Mouse (Mus musculus): ENCODE data around the gene Cdk18.
"Not testable (repeated sequence)": the region's sequence is repeated elsewhere in the genome, so short reads cannot be mapped to it uniquely, and the experiment has no call there.

The Cdk18 gene

DNA sequence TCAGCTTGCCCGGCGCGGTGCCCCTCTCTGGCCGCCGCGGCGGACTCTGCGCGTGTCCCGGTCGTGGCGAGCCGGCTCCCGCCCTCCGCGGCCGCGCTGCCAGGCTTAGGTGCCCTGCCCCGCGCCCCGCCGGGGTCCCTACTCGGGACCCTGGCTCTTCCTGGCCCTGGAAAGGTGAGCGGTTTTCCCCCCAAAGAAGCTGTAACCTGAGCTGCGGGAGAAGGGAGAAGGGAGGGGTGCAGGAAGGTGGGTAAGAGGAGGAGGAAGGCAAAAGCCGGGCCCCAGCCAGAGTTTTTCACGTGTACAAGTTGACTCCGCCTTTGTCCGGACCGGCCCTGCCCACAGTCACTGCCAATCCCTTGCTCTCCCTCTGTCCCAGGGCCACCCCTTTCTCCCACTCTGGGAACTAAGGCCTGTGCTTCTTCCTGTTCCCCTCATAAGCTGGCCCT lies at the start of gene Cdk18:
Gene Cdk18 (minus strand): TSS at position 269 of the 449 bp plus-strand sequence.
- peak; percentile 66 to 68 for DNase-seq

DNA sequence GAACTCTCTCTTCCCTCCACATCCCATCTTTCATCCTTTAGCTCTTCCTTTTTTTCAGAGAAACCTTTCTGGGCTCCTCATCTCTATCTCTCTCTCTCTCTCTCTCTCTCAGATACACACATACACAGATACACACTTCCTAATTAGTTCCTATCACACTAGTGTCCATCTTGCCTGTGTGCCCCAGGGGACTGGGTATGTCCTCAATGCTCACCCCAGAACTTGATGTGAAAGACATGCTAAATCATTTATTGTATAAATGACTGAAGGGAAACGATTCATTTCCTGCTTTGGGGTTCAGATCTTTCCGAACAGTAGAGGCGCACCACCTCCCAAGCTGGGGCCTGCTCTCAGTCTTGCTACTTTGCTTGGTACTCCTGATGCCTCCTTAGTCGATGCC lies 49.7 kb upstream of the Cdk18 start:
- no peak for DNase-seq

DNA sequence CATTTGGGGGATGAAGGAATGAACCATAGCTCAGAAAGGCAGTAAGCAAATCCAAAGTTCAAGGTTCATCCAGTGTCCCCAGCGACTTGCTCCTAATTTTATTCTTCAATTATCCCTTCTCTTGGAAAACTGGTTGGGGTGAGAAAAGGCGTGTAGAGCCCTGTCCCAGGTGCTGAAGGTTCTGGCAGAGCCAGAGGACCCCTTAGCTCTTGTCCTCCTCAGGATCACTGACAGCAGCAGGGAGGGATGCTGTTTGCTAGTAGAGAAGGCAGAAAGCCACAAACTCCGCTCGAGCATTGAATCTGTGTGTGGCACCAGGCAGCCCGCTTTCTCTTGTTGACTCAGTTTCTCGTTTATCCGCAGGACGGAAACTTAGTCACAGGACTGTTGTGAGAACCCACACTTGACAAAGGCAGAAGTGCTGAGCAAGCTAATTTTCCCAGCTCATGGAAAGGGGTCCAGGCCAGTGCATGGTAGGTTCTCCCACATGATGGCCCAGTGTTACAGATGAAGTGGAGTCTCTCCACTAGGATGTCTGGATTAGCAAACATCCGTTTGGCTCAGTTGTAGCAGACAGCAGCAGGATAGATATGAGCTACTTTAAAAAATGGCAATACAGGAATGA lies 49.1 kb upstream of the Cdk18 start:
- DNase-seq, result peak in 1 of 2 experiments; percentile 5

DNA sequence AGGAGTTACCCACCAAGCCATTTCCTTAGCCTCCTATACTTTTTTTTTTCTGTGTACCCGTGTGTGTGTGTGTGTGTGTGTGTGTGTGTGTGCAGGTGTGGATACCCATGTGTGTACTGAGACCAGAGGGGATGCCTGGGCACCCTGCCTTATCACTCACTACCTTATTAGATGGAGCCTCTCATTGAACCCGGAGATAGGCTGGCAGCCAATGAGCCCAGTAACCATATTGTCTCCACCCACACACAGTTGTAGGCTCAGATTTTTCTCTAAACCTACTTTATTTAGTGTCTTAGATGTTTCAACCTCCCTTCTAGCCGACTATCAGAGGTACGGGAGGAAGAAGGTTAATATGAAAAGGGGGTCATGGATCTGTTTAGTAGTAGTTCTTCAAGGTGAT lies 46.8 kb upstream of the Cdk18 start:
- DNase-seq, result no peak

DNA sequence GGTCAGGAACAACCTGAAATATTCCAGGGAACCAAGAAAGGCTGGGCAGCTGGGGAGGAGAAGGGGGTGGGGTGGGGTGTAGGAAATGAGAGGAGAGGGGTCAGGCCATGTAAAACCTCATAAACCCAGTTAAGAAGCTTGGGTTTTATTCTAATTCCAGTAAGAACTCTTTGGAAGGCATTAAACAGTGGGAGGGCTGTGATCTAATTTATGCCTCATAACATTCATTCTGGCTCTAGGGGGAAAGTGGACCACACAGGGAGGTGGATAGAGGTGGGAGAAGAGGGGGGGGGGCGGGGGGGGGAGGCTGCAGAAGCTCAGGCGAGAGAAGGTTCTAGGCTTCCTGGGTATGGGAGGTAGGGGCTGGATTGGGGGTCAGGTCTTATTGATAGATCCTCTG lies 32.1 kb upstream of the Cdk18 start:
- DNase-seq, result no peak

DNA sequence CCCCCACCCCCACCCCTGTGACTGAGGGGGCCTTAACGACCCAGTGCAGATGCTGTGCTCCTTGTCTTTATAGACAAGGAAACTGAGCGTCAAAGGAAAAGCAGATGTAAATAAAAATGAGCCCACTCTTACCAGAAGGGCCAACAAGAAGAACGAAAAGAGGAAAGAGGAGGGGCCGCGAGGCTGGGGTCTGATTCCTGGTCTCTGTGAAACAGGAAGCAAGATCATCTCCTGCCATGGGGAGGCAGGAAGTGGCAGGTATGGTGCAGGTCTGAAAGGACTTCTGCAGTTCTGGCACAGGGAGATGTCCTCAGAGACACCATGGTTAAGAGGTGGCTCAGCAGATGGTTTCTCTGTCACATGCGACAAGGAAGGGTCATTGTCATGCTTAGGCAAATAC lies 31.2 kb upstream of the Cdk18 start:
- no peak for DNase-seq

DNA sequence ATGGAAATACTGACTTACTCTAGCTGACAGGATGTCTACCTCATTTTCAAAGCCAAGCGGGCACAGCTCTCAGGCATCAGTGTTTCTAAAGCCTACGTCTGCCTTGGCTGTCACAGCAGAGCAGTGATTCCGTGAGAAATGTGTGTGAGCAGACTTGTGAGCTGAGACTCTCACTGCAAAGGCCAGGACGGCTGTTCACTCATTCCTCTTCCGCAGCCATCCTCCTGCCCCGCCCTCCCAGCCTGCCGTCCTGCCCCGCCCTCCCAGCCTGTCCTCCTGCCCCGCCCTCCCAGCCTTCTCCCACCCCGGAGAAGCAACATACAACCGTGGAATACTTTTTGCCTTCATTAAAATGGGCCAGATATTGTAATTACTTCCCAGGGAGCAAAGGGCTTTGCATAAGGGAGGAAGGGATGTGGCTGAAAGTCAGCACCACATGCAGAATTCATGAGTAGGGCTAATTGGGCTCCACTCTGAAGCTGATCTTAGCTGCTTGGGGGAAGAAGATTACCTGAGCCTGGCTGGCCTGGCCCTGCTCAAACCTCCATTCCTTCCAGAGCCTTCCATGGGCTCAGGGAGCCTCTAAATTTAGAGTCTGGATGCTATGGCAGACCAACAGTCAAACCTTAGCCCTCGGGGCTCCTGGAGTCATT lies 28.8 kb upstream of the Cdk18 start:
- peak; percentile 75 to 81 for DNase-seq

DNA sequence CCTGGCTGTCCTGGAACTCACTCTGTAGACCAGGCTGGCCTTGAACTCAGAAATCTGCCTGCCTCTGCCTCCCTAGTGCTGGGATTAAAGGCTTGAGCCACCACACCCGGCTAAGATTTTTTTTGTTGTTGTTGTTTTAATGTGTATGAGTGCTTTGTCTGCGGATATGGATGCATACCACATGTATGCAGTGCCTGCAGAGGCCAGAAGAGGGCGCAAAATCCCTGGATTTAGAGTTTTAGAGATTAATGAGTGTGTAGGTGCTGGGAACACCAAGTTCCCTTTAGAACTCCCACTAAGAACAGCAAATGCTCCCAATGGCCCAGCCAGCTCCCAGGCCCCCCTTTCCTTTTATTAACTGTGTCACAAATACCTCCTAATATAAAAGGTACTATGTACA lies 26.4 kb upstream of the Cdk18 start:
- peak; percentile 48 to 67 for DNase-seq

DNA sequence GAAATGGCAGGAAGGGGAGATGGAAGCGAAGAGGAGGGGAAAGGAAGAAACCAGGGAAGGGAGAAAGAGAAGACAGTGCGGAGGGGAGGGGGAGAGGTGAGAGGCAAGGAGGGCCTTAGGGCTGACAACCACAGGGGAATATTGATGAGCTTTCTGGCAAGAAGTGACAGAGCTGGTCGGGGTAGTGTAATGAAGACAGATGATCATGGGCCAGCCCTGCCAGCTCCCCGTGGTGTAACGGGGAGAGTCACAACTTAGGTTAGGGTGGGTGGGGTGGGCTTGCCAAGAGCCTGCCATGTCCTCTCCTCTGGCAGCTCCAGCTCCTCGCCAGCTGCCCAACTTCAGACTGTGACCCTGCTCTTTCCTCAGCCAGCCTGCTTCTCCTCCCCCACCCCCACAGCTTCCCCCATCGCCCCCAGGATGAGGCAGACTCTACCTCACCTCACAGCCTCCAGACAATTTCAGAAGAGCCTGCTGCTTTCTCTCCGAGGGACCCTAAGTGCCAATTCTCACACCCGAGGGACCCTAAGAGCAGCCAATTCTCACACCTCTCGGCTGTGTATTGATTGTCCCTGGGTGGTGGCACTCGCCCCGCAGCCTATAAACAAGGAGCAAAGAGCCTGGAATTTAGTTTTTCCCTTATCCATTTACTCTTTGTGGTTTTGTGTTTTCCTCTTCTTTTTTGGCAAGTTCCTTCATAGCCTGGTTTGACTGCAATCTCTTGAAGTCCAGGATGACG lies 25.5 kb upstream of the Cdk18 start:
- DNase-seq, result peak; percentile 75 to 88

DNA sequence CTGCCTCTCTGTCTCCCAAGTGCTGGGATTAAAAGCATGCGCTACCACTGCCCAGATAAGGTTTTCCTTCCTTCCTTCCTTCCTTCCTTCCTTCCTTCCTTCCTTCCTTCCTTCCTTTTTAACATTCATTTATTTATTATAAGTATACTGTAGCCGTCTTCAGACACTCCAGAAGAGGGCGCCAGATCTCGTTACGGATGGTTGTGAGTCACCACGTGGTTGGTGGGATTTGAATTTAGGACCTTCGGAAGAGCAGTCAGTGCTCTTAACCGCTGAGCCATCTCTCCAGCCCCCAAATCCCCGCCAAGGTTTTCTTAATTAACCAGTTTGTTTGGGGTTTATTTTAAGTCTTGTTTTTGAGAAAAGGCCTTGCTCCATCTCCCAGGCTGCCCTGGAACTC lies 23.1 kb upstream of the Cdk18 start:
- not testable (repeated sequence) for DNase-seq

DNA sequence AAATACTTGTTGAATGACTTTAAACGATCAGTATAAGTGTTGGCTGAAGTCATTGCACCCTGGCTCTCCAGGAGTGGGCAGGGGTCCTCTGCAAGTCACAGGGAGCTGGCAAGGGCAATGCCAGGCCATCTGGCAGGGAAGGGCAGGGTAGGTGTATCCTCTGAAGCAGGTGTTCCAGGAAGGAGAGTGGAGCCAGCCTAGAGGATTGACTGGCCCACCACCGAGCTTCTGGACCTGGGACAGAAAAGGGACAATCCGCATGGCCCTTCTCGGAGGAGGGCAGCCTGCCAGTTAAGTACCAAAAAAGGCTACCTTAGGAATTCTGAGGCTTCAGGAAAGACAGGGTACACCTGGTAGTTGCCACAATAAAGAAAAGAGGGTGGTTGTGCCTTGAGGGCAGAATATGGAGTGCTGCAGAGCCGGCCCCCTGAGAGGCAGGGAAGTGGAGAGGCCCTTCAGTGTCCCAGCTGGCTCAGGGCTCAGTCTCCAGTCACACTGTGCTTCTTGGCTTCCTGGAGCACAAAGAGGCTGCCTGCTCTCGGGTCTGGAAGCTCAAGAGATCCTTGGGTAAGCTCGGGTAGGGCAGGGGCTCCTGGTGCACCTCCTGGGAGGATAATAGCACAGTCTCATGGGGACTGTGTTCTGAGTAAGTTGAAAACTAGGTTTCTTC lies 21.9 kb upstream of the Cdk18 start:
- DNase-seq, result peak; percentile 88 to 93

DNA sequence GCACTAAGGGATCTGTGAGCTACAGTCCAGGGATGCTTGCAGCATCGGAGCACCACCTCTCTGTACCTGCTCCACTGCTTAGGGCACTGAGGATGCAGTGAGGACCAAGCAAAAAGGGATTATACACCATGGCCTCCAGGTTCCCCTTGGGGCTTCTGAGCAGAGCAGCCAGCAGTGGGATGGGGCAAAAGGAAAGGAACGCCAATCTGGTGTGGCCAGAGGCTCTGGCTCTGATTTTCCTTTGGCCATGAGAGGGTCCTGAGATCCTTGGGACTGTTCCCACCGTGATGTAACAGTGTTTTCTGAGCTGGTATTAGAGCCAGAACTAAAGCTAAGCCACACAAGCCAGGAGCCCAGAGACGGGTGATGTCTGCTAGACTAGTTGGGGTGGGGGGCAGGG lies 20.2 kb upstream of the Cdk18 start:
- peak; percentile 55 to 59 for DNase-seq

DNA sequence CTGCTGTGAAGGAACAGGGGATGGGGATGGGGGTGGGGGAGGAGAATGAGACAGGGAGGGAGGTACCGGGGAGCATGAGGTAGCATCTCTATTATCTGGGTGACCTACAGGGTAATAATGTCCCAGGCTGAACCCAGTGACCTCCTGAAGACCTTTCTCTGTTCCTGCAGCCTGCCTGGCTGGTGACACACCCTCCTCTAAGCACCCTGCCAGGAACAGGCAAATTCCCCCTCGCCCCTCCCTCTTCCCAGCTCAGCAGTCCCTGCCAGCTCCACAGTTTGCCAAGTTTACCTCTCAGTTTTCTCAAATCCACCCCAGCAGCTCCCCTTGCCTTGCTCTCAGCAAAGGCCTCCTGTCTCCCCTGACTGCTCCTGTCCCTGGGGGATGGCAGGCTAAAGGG lies 19.3 kb upstream of the Cdk18 start:
- DNase-seq, result peak; percentile 41 to 58

DNA sequence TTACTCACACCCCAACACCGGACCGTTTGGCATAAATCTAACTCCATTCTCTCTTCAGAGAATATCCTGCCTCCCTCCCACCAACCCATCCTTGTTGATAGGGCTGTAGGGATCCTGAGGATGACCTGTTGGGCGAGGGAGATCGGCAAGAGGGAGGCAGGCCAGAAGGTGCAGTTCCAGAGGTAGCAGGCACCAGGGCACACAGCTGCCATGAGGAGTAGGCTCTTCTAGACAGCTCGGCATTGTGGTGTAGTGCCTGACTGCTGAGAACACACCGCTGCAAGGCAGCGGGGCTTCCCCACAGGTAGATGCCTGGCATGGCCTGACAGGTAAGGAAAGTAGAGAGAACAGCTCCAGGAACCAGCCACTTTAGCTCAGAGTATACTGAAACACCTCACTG lies 18.3 kb upstream of the Cdk18 start:
- DNase-seq, result peak in 1 of 2 experiments; percentile 24

DNA sequence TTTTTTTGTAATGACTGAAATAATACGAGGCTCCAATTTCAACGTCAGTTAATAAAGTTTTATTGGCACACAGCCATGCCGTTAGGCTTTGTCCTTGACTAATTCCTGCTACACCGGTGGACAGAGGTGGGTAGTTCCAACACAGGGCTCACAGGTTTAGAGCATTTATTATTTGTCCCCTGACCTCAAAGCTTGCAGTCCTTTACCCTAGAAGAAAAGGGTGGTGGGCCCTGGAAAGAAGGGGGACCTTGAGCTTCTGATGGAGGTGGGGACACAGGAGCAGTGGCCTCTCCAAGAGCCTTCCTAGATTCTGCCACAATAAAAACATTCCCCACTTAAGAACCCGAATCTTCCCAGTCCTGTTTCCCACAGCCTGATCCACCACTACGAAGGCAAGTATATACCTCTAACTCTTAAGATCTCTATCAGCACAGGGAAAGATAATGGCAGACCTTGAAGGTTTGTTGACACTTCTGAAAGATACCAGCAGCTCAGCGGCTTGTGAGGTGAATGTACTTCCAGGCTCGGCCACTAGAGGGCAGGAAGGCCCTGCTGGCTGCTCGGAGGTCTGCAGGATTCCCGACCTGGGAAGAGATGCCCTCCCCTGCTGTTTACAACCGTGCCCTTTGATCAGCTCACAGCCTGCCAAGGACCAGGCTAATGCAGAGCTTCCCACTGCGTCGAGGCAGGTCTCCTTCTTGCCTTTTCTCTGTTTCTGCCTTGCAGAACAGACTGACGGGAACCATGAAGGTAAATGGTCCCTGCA lies 17.7 kb upstream of the Cdk18 start:
- DNase-seq, result peak; percentile 98 to 99

DNA sequence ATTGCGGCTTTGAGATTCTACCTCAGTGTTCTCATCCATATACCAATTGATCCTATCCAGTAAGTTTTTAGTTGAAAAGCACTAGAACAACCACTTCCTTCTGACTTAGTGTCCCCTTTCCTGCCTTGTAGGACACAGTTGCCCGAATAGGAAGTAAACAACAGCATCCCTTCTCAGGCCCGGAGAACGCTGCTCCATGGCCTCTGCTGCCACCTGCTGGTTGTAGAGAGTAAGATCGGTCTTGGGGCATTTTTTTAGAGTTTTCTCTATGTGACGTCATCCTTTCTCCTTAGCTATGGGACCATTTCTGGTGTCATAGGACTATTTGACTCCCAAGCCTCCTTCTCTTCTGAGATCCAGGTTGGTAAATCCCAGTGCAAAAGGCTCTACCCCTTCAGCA lies 16.3 kb upstream of the Cdk18 start:
- peak; percentile 89 to 92 for DNase-seq

DNA sequence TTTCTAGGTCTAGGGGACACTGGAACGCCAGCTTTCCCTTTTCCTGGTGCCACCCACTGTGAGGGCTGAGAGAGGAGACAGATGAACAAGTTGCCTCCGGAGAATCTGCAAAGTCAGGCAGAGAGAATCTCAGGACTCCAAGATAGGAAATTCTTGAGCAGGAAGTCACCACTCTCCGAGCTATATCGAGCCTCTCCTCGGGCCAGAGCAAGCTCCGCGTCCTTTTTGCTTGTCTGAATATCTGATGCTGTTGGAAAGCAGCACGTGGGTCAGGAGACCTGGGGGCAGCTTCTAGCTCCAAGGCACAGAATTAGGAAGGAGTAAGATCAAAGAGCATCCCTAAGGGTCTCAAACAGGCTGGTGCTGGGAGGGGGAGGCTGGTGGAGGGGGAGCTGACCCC lies 14.2 kb upstream of the Cdk18 start:
- no peak for DNase-seq

DNA sequence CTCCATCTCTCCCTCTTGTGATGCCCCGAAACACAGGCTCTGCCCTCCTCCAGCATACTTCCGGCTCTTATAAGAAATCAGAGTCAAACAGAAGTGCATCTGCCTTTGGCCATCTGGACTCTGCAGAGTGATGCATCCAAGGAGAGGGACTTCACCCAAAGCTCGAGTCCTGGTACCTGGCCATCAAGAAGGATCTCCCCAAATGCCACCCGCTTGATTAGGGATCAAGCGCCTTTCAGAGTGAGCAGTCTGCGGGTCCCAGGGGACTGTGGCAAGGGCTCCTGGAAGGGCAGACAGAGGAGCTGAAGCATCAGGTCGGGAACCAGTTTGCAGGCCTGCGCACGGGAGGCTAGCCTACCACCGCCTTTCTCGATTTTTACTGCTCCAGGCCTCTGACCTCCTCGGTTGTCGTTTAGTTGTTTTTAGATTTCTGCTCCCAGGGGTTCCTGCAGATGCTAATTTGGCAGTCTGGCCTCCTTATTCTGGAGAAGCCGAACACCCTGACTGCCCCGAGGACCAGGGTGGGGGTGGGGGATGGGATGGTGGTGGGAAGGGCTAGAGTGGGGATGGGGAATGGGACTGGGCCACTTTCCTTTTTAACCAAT lies 13.7 kb upstream of the Cdk18 start:
- peak; percentile 63 to 69 for DNase-seq

DNA sequence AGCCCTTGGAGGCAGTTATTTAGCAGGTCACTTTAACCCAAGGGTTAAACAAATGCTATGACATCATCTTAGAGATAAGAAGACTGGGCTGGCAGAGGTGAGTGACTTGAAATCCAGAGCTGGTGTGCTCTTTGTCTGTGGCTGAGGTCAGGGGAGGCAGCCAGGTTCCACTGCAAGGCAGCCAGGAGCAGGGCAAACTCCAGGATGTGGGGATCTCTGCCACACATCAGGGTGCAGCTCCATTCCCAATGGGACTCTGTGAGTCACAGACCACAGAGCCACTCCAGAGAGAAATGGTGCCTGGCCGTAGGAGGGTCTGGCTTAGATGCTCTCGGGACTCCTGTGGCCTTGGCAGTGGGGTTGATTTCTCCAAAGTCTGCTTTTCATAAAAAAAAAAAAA lies 12.4 kb upstream of the Cdk18 start:
- no peak for DNase-seq

DNA sequence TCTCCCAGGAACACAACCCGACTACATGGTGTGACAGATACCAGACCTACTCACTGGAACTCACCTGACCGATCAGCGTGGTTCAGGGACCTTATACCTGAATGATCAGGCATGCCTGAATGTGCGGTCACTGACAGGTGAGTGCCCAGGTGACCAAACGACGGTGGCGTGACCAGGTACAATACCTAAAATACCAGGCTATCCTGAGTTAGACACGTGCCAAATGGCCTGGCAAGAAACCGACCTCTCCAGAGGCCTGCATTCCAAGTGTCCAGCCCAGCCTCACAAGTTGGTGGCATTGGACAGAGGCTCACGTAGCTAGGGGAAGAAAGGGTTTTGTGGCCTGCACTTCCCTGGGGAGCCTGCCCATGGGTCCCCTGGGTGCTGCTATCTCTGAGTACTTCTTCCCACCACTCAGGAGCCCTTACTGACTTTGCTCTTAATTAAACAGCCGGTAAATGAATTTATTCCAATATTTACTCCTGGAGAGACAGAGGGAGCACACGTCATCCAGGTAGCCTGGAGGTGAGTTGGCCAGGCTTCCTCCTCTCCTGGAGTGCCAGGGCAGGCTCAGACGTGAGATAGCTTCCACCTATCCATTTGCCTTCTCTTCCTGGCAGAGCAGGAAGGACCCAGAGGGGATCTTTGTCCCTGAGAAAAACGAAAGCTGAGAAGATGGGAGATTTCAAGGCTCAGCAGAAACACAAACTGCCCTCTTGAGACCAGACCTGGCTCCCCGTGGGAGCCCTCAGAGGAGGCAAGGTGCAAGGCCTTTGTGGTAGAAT lies 11.5 kb upstream of the Cdk18 start:
- no peak for DNase-seq

DNA sequence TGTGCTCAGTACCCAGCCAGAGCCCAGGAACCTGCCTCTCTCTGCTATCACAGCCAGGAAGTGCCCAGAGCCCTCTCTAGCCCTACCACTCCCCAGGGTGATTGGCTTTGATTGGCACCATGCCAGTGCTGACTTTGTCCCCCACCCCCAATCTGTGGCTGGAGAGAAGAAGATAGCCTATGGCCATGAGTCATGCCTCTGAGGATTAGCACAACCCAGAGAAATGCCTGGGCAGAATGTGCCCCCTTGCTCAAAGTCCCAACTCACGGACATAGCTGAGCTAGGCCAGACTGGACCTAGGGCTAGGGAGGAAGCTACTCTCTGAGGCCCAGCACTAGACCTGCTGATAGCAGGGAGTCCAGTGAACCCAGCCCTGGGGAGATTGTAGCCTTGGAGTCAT lies 10.7 kb upstream of the Cdk18 start:
- DNase-seq, result no peak
